Mouse (Mus musculus) cerebellum, adult 11 months (tissue): ENCODE measurements at regions not wholly inside any gene's neighbourhood (a gene's known extent, or its start where the extent isn't known, plus 50 kb on each side); places are given as distances from the start of the nearest gene placed in this dataset.

ENCODE experiments used
- DNase-seq: peaks from one replicate; pipeline ENCODE4 v3.0.0; 2022

DNA sequence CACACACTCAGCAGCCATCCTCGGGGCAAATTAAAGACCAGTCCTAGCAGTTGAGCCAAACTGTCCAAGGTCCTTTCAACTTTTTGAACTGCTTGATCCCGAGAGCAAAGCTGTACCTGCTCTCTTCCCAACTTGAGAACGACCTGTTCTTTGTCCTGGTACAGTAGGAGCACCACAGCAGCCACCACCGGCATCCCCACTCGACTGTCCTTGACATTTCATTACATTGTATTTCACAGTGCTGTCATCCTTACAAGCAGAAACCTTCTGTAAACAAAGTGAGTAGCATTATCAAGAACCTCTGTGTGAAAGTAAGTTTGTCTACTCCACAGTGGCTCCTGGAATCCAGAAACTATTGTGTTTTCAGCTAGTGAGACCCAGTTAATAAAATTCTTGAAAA, 240.2 kb upstream of the Zfp462 start:
- DNase-seq: no peak

DNA sequence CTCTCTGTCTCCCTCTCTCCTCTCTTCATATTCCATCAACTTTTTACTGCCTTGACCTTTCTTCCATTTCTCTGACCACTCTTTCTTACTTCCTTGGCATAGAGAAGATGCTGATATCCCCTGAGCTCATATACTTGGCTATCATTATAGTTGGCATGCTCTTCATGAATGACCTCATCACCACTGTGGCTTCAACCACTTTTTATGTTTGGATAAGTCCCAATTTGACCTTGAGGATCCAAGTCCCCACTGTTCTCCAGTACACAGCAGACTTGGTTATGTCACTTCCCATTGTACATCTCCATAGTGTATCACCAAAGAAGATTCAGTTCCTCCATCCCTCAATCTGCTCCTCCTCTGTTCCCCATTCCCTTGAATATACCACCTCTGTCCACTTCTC, 235.1 kb upstream of the Zfp462 start:
- no peak for DNase-seq

DNA sequence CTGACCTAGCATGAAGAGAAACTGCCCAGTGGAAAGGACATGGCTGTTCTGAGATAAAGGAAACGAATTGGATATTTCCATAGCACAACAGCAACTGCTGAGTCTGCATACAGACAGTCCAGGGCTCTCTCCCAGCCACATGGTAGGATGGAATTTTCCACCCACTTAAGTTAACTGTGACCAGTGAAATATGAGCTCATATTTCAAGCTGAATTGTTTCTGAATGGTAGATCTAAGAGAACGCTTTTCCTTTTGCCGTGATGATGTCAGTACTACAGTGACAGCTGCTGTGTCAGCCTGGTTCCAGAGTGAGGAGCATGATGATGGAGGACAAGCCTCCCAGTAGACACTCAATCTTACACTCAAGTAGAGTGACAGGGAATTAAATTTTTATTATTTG, 231.9 kb upstream of the Zfp462 start:
- DNase-seq: no peak

DNA sequence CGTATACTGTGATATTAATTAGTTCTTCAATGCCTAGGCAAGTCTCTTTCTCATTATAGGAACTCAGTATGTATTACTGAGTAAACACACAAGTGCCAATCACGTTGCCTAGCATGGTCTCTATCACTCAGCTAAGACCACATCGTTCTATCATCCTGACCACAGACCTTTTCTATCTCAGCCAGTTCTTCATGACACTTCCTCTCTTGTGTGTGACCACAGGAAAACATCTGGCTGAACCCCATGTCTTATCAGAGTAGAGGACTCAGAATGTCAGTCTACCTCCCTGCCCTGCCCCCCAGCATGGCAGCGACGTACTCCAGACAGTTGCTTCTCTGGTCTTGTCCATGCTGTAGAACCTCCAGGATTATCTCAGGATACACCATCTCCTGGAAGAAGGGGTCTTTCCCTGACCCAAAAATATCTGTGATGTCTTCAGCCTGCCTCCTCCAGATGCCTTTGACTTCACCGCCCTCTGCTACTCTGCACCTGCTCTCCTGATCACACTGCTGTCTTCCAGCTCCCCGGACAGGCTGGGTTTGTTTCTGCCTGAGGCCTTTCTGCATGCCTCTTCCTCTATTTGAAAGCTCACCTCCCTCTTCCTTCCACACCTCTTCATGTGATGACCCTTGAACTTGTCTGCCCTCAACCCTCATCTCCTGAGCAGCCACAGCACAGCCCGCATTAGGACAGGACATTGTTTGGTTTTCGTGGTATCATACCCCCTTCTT, 230.1 kb upstream of the Zfp462 start:
- DNase-seq: no peak

DNA sequence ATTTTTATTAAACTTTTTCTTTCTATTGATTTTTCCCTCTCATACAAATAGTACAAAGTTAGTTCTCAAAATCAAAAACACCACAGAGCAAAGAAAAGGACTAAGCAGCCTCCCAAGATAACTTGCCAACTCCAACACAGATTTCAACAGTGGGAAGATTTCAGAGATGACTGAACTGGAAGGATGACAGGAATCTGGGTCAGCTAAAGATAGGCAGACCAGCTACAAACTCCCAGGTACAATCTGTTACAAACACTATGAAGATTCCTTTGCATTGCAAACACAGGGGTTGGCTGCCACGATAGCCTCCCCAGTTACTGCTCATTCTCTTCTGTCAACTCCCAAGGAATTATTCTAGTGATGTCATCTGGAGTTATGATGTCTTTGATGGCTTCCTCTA, 226.8 kb upstream of the Zfp462 start:
- no peak for DNase-seq

DNA sequence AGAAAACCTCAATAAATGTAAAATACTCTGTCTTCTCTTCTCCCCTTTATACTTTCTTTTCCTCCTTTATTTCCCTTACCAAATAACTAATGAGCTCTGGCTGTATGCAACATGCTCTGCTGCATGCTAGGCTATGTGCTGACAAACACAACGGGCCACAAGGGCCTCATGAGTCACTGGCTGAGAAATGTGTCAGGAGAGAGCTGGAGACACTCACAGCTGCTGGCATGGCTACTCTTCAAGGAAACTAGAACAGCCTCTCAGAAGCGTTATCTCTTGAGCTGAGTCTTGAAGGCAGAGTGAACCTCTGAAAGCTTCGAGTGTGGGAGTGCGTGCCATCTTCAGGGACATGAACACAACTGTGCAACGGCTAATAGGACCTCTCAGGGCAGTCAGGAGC, 205.8 kb upstream of the Zfp462 start:
- no peak for DNase-seq

DNA sequence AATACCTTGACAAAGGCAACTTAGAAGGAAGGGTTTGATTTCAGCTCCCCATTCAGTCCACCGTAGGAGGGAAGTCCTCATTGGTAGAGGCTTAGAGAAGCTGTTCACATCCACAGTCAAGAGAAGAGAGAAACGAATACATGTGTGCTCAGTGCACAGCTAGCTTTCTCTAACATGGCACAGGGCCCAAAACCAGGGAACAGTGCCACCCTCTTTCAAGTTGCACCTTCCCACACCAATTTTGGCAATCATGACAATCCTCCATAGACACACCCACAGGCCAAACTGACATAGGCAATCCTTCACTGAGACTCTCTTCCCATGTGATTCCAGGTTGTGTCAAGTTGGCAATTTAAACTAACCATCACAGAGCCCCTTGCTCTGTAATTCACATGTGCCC, 193.4 kb upstream of the Zfp462 start:
- no peak for DNase-seq

DNA sequence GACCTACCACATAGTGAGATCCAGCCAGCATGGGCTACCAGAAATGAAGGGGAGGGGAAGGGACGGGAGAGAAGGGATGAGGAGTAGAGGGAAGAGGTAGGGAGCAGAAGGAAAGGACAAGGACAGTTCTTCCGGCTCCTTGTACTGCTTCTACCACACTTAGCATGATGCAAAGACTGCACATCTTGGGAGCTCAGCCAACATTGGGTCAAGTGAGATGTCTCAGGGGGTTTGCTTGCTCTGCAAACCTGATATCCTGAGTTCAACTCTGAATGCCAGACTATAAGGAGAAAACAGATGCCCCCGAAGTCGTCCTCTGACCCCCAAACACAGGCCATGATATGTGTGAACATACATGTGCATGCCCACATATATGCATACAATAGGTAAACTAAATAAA, 188.4 kb upstream of the Zfp462 start:
- DNase-seq: no peak

DNA sequence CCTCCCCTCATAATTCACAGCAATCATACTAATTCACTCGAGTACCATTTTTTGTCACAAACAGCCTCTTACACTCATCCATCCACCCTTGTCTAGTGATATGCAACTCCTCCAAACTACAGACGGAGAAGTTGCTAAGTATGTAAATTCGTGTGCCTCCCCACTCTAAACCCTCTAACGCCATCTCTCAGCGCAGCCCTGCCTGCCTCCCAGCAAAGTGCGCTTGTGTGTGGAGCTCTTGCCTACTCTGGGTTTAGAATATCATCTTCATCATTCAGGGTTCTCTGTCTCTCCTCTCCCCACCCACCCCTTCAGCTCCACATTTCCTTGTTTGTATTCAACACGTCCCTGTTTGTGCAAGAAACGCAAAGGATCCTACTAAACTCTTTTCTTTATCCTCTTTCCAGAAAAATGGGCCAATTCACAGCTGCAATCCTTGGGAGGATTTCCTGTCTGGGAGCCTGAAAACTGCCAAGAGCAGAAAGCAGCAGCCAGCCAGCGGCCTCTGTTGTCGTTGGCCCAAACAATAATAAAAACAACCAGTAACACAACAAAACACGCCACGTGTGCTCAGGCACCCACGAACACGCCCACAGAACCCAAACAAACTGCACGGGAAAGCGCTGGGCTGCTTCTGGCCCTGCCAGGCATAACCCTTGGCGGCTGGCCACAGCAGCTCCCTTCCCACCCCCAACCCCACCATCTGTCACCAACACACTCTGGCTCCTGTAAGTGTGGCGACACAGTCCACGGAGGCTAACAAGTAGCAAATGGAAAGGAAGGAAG, 186.9 kb upstream of the Zfp462 start:
- DNase-seq: peak; percentile 69

DNA sequence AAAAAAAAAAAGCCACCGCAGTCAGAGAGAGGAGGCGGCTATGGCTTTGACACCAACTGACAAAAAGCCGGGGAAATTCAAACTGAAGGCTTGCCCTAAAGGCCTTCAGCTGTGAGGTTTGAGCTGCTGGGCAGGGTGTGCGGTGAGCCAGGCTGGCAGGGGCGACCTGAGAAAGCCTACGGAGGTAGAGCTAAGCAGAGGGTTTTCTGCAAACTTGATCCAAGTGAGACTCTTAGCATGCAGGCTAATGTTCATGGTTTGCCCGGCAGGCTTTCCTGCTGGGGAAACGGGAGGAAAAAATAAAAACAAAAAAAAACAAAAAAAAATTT, 186.4 kb upstream of the Zfp462 start:
- no peak for DNase-seq

DNA sequence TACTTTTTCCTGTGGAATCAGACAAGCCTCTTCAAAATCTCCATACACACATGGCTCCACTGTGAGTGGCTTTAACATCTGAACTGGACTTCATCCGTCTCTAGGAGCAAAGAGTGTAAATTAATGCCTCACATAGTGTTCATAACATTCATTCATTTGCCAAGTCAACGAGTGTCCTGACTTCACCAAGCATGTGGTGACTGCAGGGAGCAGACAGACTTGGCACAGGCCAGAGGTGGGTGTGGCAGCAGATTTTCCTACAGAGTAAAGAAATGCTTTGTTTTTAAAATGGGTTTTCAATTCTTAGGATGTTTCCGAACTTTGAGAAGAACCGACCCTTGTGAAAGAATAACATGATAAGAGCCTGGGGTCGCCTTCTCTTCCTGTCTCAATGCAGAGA, 183.6 kb upstream of the Zfp462 start:
- DNase-seq: no peak

DNA sequence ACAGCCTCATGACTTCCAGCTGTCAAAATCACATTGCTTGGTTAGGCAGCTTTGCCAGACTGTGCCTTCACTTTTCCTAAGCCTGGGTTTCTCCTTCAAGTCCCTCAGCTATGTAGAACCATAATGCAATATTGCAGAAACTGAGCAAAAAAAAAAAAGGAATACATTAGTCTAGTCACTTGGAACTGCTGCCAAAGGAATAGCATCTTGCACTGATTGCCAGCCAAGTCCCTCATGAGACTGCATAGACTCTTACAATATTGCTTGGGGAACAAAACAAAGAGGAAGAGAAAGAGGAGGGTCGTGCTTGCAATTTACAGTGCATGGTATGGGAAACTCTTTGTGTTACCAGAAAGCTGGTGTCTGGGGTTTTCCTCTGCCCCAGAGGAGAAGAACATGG, 179.8 kb upstream of the Zfp462 start:
- DNase-seq: no peak

DNA sequence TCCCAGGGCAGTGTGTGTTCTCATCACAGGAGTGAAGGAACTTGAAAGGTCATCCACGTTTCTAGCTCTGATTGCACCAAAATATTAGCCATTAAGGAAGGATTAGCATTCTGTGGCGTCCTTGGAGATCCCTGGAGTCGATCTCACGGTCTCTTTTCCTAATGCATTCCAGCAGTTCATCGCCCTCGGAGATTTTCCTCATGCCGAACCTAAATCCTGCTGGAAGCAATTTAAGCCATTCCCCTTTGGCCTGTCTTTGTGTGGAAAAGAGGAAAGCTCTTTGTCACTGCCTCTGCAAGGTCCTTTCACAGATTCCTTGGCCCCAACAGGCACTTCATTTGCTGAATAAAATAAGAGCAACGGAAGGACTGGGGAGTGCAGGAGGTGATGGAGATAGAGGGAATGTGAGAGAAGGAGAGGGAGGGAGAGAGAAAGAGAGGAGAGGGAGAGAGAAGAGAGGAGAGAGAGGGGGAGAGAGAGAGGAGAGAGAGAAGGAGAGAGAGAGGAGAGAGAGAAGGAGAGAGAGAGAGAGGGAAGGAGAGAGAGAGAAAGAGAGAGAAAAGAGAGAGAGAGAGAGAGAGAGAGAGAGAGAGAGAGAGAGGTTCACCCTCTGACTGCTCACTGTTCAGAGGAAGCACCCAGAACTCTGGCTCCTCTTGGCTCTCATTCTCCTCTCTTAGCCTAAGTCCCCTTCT, 177.2 kb upstream of the Zfp462 start:
- DNase-seq: no peak

DNA sequence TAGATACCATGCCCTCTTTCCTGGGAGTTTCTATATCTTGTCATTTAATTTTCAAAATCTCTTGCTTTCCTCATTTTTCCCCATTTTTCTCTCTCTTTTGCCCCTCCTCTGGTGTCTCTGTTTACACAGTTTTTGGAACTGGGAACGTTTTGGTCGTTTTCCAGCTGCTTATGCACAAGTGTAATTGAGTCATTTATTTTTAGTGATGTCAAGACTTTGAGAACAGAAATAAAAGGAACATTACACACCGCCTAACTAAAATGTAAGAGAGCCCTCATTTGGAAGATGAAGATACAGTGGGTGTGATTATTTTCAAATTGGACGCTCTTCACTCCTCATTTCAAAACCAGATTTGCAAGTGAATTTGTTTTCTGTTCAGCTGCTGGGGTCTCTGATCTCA, 176.0 kb upstream of the Zfp462 start:
- no peak for DNase-seq

DNA sequence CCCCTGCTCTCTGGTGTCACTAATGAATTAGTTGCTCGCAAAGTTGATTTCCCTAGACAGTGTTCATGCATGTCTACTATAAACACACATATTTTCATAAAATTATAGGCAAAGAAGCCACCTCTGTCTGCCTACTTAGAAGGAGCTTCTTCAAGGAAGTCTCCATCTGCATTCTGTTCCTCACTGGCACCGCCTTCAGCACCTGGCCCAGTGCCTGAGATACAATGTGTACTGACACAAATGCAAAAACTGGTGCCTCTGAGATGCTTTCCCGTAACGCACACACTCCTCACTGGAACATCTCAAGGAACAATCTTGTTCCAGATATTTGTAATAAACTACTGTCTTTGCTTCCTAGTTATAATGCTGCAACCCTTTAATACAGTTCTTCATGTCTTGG, 170.8 kb upstream of the Zfp462 start:
- no peak for DNase-seq

DNA sequence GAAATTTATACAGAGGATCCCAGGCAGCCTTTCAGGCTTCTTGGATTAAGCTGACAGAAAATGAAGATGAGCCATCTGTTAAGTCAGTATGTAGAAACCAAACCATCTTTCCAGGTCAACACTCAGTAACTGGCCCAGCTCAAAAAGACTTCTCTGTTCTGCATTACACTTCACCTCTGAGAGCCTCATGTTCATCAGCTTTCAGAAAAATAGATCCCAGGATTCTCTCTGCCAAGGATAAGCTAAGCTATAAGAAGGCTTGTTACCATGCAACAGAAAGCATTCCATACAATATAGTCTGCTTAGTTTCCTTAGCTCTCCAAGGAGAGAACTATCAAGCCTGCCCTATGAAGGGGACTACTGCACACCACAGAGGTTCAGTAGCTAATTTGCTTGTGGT, 170.1 kb upstream of the Zfp462 start:
- no peak for DNase-seq

DNA sequence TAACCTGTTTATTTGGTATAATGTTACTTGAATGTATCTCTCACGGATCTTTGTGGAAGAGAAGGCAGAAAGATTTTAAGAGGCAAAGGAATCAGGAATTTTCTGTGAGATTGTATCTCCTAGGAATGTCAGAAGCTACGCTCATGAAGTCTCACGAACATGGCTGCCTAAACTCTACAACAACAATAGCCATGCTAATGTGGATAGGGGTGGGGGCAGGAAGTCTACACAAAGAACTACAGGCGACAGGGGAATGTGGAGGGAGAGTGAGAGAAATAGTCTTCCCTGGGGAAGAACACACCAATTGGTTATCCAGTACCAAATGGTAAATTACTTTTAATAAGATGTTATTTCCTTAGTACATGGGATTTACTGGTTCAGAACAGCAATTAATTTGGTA, 164.3 kb upstream of the Zfp462 start:
- DNase-seq: no peak

DNA sequence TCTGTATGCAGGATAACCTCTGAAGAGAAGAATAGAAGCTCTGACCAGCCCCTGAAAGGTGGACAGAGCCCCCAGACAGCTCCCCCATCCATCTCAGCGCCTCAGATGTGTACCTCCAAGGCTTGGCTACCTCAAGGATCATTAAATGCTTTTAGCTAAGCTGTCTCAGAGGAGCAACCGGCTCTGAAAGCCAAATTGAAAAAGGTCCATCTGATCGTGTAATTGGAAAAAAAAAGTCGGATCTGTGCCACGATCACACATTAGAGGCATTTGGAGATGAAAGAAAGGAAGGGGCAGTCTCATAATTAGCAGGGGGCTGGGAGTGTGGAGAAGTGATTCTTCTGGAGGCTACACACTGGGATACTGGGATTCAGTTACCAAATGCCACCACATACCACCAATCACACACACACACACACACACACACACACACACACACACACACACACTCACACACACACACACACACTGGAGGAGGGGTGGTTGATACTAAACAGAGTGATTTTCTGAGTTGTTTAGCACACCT, 153.6 kb upstream of the Zfp462 start:
- DNase-seq: no peak

DNA sequence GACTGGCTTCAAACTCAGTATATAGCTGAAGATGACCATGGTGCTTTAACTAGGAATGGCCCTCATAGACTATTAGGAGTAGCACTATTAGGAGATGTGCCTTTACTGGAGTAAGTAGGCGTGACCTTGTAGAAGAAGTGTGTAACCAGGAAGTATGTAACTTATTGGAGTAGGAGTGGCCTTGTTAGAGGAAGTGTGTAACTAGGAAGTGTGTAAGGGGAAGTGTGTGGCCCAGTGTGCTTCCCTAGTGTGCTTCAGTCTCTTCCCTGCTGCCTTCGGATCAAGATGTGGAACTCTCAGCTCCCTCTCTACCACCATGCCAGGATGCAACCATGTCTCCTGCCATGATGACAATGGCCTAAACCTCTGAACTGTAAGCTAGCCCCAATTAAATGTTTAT, 151.0 kb upstream of the Zfp462 start:
- no peak for DNase-seq

DNA sequence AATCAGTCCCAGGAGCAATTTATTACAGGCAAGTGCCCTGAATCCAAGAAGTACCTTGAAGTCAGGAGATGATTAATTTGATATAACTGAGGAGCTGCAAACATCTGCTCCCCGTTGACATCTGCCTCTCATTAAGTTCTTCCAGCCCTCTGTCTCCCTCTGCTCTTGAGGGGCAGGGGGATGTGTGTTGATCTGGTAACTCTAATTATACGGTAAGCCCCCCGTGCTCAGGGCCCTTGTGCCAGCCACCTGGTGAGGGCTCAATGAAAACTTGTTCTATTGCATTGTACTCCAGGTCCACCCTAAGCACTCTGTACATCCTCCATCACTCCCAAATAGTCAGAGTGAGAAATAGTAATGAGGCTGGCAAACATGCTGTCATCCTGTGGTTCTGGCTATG, 149.6 kb upstream of the Zfp462 start:
- DNase-seq: no peak

DNA sequence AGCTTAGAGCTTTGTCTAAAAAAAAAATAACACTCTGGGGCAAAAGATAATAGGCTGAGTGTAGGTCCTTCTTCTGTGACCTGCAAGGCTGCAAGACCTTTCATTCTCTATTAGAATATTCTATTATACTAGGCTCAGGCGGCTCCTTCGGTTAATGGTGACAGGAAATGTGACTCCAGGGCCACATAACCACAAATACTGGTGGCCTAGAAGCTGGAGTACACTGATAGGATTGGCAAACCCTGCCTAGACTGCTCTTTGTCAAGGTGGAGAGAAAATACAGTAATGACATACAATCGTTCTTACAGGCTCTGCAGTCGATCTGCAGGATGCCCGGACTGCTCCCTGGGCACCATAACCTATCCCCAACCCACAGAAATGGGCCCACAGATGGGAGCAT, 146.3 kb upstream of the Zfp462 start:
- no peak for DNase-seq

DNA sequence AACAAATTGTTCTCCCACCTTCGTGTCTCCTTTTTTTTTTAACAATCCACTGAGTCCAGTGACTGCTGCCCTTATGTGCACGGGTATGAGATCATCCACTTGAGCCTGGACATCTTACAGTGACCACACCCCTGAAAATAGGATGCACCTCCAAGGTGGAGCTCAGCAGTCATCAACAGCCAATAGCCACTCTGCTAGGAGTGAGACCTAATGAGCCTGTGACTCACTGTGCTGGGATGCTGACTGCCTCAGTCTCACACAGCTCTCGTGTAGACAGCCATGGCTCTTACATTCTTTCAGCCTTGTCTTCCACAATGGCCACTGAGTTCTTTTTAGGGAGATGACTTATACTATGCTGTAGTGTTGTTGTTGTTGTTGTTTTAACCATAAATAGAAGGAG, 133.7 kb upstream of the Zfp462 start:
- DNase-seq: no peak

DNA sequence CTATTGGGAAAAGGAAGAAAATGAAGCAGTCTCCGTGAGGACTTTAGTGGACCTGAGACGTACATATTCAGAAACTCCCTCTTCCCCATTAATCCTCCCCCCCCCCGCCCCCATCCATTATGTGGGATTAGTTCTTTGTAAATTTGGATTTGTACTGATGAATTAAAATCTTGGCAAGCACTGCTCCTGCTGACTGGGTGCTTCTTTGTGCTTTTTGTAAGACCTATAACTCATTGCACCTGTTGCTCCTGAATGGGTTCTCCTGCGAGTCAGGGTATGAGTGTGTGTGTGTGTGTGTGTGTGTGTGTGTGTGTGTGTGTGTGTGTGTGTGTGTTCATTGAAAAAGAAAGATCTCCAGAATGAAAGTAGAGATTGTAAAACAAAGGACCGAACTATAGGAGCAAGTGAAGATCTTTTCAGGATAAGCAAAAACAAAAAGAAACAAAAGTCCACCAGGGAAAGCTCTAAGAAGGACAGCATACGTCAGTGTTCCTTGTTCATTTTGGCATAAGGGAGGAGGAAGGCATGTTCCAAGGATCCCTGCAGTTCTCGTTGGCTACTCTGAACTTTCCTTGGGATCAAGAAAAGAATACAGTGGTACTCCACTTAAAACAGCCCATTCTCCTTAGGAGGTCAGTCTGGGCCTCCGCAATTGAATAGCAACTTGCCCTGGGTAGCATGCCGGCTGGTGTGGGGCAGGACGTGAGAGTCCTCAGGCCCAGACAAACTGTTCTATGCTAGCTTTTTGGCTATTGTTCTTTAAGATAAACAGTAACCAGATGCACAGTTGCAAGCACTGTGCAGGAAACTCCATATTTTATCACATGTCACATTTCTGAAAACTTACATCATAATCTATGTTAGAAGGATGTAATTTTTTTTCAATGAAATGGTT, 131.9 kb upstream of the Zfp462 start:
- DNase-seq: no peak
